Mouse (Mus musculus): Measurements from ENCODE around the gene Tiam2. TPM values are rescaled to one million over a fixed set of nuclear protein-coding genes. Genes with fewer than 3 reads are reported as not detected.
"Not testable (repeated sequence)": the region's sequence is repeated elsewhere in the genome, so short reads cannot be mapped to it uniquely, and the experiment has no call there.

The Tiam2 gene
- polyA plus RNA-seq, 1 experiment = 2.5 TPM

DNA sequence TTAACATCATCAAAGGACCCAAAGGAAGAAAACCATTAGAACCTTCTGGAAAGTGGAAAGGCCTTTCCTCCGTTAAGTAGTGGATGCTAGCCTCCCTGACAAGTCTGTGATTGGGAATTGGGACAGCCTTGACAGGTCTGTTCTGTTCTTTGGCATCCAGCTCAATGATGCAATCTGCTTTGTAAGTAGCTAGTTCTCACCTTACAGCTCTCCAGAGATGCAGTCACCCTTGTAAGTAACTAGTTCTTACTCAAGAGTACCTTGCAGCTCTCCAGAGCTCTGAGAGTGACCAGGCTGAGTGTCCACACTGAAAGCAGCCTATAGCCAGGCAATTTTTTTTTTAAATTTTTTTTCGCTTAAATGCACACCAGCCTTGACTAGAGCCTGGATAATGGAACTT, 21.4 kb downstream of the Tiam2 start:
- no peak overlapping the region for H3K4me3 ChIP-seq (ENCODE audit: low read depth, low read length)
- no peak for TF ChIP-seq EP300 (IDR thresholded peaks at IDR 0.05; ENCODE audit: insufficient read depth, low read depth, low read length)
- TF ChIP-seq CTCF (IDR thresholded peaks at IDR 0.05; ENCODE audit: low read depth, low read length) = no peak
- TF ChIP-seq POLR2A (IDR thresholded peaks at IDR 0.05; ENCODE audit: insufficient read depth, low read length) = no peak
- no peak overlapping the region for H3K27ac ChIP-seq (ENCODE audit: insufficient read depth, low read length)
- no peaks in the 10 kb centered on the region for H3K9me3 ChIP-seq (replicated peaks; ENCODE audit: control insufficient read depth, insufficient read depth, low read length, poor library complexity, severe bottlenecking)
- H3K27me3 ChIP-seq (ENCODE audit: control insufficient read depth, insufficient read depth, low read length, poor library complexity, severe bottlenecking) = no peaks in the 10 kb centered on the region
- H3K36me3 ChIP-seq (ENCODE audit: control insufficient read depth, insufficient read depth, low read length, poor library complexity, severe bottlenecking) = no peaks in the 10 kb centered on the region
- no peaks in the 10 kb centered on the region for H3K4me1 ChIP-seq (ENCODE audit: control insufficient read depth, insufficient read depth, low read length)
- no peak overlapping the region for H3K9ac ChIP-seq (ENCODE audit: low read depth, poor library complexity, severe bottlenecking)

DNA sequence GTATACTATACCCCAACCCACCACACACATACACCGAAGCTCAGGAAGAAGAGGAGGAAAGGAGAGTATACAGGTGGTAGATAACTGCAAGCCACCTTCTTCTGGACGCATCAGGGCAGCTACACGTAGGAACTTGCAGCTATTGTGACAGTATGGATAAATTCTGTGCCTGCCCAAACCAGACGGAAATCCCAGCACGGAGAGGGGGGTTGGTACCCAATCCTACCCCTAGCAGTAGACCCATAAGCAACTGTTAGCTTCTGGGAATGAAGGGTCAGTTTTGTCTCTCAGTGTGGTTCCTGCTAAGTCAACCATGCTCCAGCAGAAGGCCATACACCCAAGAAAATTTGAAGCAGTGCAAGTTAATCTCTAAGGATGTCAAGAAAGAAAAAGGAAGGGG, 23.0 kb downstream of the Tiam2 start:
- Histone ChIP-seq H3K27me3 (ENCODE audit: control insufficient read depth, insufficient read depth, low read length, poor library complexity, severe bottlenecking) (no peaks in the 10 kb centered on the region), H3K4me3 (ENCODE audit: low read depth, low read length) (no peak overlapping the region), H3K27ac (ENCODE audit: insufficient read depth, low read length) (no peak overlapping the region), H3K9ac (ENCODE audit: low read depth, poor library complexity, severe bottlenecking) (no peak overlapping the region), H3K9me3 (replicated peaks; ENCODE audit: control insufficient read depth, insufficient read depth, low read length, poor library complexity, severe bottlenecking) (no peaks in the 10 kb centered on the region), H3K36me3 (ENCODE audit: control insufficient read depth, insufficient read depth, low read length, poor library complexity, severe bottlenecking) (no peaks in the 10 kb centered on the region), H3K4me1 (ENCODE audit: control insufficient read depth, insufficient read depth, low read length) (no peaks in the 10 kb centered on the region)
- no peak for TF ChIP-seq POLR2A (IDR thresholded peaks at IDR 0.05; ENCODE audit: insufficient read depth, low read length)
- TF ChIP-seq EP300 (IDR thresholded peaks at IDR 0.05; ENCODE audit: insufficient read depth, low read depth, low read length) = no peak
- no peak for TF ChIP-seq CTCF (IDR thresholded peaks at IDR 0.05; ENCODE audit: low read depth, low read length)

DNA sequence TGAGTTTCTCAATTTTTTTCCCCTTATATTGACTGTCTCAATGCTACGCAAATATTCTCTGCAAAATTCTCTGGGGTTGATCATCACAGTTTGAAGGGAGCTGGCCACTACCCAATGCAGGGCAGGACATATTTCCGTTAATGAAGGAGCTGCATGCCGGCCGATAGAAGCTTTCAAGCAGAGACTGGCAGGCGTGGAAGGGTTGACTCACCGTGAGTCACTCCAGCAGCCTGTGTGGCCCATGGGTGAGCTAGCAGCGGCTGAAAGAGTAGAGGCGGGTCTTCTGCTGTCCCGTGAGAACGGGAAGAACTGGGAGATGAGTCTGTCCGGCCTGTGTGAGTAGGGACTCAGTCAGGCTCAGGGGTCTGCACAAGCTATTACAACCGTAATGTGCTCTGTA, 23.6 kb downstream of the Tiam2 start:
- Histone ChIP-seq H3K9ac (ENCODE audit: low read depth, poor library complexity, severe bottlenecking) (no peak overlapping the region), H3K36me3 (ENCODE audit: control insufficient read depth, insufficient read depth, low read length, poor library complexity, severe bottlenecking) (no peaks in the 10 kb centered on the region), H3K4me3 (ENCODE audit: low read depth, low read length) (no peak overlapping the region), H3K27ac (ENCODE audit: insufficient read depth, low read length) (no peak overlapping the region), H3K9me3 (replicated peaks; ENCODE audit: control insufficient read depth, insufficient read depth, low read length, poor library complexity, severe bottlenecking) (no peaks in the 10 kb centered on the region), H3K27me3 (ENCODE audit: control insufficient read depth, insufficient read depth, low read length, poor library complexity, severe bottlenecking) (no peaks in the 10 kb centered on the region), H3K4me1 (ENCODE audit: control insufficient read depth, insufficient read depth, low read length) (no peaks in the 10 kb centered on the region)
- TF ChIP-seq CTCF (IDR thresholded peaks at IDR 0.05; ENCODE audit: low read depth, low read length) (no peak), POLR2A (IDR thresholded peaks at IDR 0.05; ENCODE audit: insufficient read depth, low read length) (no peak), EP300 (IDR thresholded peaks at IDR 0.05; ENCODE audit: insufficient read depth, low read depth, low read length) (no peak)

DNA sequence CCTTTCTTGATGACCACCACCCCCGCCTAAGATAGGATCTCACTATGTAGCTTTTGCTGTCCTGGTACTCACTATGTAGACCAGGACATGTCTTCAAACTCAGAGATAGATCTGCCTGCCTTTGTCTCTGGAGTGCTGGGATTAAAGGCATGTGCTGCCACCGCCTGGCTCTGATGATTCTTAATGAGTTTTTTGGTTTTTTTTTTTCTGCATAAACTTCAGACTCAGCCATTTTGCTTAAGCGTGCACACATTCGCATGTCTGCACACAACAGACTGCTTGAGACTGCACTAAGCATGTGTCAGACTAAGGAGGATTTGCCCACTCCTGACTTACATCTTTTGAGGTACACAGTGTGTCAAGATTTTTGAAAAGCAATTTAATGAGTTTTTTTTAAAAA, 24.0 kb downstream of the Tiam2 start:
- Histone ChIP-seq H3K4me1 (ENCODE audit: control insufficient read depth, insufficient read depth, low read length) (no peaks in the 10 kb centered on the region), H3K27me3 (ENCODE audit: control insufficient read depth, insufficient read depth, low read length, poor library complexity, severe bottlenecking) (no peaks in the 10 kb centered on the region), H3K27ac (ENCODE audit: insufficient read depth, low read length) (no peak overlapping the region), H3K4me3 (ENCODE audit: low read depth, low read length) (no peak overlapping the region; the same call in 1 of the 2 replicates), H3K9me3 (replicated peaks; ENCODE audit: control insufficient read depth, insufficient read depth, low read length, poor library complexity, severe bottlenecking) (no peaks in the 10 kb centered on the region), H3K9ac (ENCODE audit: low read depth, poor library complexity, severe bottlenecking) (no peak overlapping the region), H3K36me3 (ENCODE audit: control insufficient read depth, insufficient read depth, low read length, poor library complexity, severe bottlenecking) (no peaks in the 10 kb centered on the region)
- no peak for TF ChIP-seq POLR2A (IDR thresholded peaks at IDR 0.05; ENCODE audit: insufficient read depth, low read length)
- no peak for TF ChIP-seq CTCF (IDR thresholded peaks at IDR 0.05; ENCODE audit: low read depth, low read length)
- TF ChIP-seq EP300 (IDR thresholded peaks at IDR 0.05; ENCODE audit: insufficient read depth, low read depth, low read length) = no peak

DNA sequence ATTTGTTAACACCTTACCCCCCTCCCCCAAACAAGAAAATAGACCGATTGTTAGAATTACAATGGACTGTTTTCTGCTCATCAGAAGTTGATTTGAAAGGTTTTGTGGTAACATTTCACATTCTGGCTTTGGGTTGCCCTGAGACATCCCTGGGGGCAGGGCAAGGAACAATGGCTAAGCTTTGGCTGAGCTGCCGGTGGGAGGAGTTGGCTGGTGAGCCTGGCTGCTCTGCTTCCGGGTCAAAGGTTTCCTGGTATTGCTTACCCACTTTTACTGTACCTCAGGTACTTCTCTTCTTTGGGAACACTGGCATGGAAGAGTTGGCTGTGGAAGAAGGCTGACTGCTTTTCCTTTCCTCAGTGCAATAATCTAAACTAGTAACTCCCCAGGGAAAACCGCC, 25.3 kb downstream of the Tiam2 start:
- Histone ChIP-seq H3K27ac (ENCODE audit: insufficient read depth, low read length) (no peak overlapping the region), H3K9ac (ENCODE audit: low read depth, poor library complexity, severe bottlenecking) (no peak overlapping the region), H3K4me3 (ENCODE audit: low read depth, low read length) (no peak overlapping the region), H3K27me3 (ENCODE audit: control insufficient read depth, insufficient read depth, low read length, poor library complexity, severe bottlenecking) (no peaks in the 10 kb centered on the region), H3K9me3 (replicated peaks; ENCODE audit: control insufficient read depth, insufficient read depth, low read length, poor library complexity, severe bottlenecking) (no peaks in the 10 kb centered on the region), H3K36me3 (ENCODE audit: control insufficient read depth, insufficient read depth, low read length, poor library complexity, severe bottlenecking) (no peaks in the 10 kb centered on the region), H3K4me1 (ENCODE audit: control insufficient read depth, insufficient read depth, low read length) (no peaks in the 10 kb centered on the region)
- no peak for TF ChIP-seq CTCF (IDR thresholded peaks at IDR 0.05; ENCODE audit: low read depth, low read length)
- TF ChIP-seq EP300 (IDR thresholded peaks at IDR 0.05; ENCODE audit: insufficient read depth, low read depth, low read length) = 0 out of 2 replicates have a peak, but pooled peaks have one; percentile 24

DNA sequence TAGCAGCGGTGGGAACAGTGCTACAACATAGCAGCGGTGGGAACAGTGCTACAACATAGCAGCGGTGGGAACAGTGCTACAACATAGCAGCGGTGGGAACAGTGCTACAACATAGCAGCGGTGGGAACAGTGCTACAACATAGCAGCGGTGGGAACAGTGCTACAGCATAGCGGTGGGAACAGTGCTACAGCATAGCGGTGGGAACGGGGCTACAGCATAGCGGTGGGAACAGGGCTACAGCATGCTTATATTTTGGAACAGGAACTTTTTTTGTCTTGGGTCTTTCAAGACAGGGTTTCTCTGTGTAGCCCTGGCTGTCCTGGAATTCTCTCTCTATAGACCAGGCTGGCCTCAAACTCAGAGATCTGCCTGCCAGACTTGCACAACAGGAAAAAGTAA, 26.8 kb downstream of the Tiam2 start:
- H3K9ac ChIP-seq (ENCODE audit: low read depth, poor library complexity, severe bottlenecking); H3K27me3 ChIP-seq (ENCODE audit: control insufficient read depth, insufficient read depth, low read length, poor library complexity, severe bottlenecking); H3K9me3 ChIP-seq (replicated peaks; ENCODE audit: control insufficient read depth, insufficient read depth, low read length, poor library complexity, severe bottlenecking); H3K36me3 ChIP-seq (ENCODE audit: control insufficient read depth, insufficient read depth, low read length, poor library complexity, severe bottlenecking); H3K27ac ChIP-seq (ENCODE audit: insufficient read depth, low read length); H3K4me1 ChIP-seq (ENCODE audit: control insufficient read depth, insufficient read depth, low read length): not testable (repeated sequence)
- H3K4me3 ChIP-seq (ENCODE audit: low read depth, low read length) = peak overlapping the region; percentile 48
